Mouse (Mus musculus) liver, embryonic 14.5 days (tissue): Measurements from ENCODE around the gene Serpinb1b. TPM values are rescaled to one million over a fixed set of nuclear protein-coding genes. Genes with fewer than 3 reads are reported as not detected.

Experiments used
- ATAC-seq: fragments of 200-750 bp; cut with Nextera tagmentation; 2 replicates; pipeline ENCODE4 v1.8.0; 2017; ENCODE audit warnings: moderate number of reproducible peaks, mild to moderate bottlenecking, moderate library complexity; ENCODE audit not compliant: insufficient read depth
- DNase-seq, 3 experiments: peaks; one replicate each; pipeline ENCODE4 v3.0.0-alpha.2; 2012 to 2013; ENCODE audit warnings: low read depth in 3 of 3, low spot score in 3 of 3
- H3K27ac ChIP-seq: fragments of 300-500 bp; sonication (generic); 2 replicates; pipeline ENCODE4 v1.5.1; 2014; ENCODE audit warnings: moderate library complexity, mild to moderate bottlenecking, control low read depth, inconsistent platforms
- H3K27me3 ChIP-seq: fragments of 300-500 bp; sonication (generic); 2 replicates; pipeline ENCODE4 v1.6.1; 2014; ENCODE audit warnings: mild to moderate bottlenecking, low read length, moderate library complexity; ENCODE audit not compliant: control insufficient read depth, insufficient read depth
- H3K36me3 ChIP-seq: fragments of 300-500 bp; sonication (generic); replicated peaks from 2 replicates; pipeline ENCODE4 v1.6.1; 2014; ENCODE audit warnings: low read depth; ENCODE audit not compliant: control insufficient read depth, insufficient read depth
- H3K4me1 ChIP-seq, 2 experiments: fragments of 200-500 bp in 1 of 2; fragments of 300-500 bp in 1 of 2; sonication (generic) in 1 of 2; replicated peaks; 2 replicates each; pipeline ENCODE4 v1.6.1; 2012 to 2014; ENCODE audit warnings: antibody characterized with exemption in 1 of 2, inconsistent platforms in 1 of 2, low read length in 1 of 2; ENCODE audit not compliant: control insufficient read depth in 2 of 2, insufficient read depth in 2 of 2
- H3K4me2 ChIP-seq: fragments of 300-500 bp; sonication (generic); 2 replicates; pipeline ENCODE4 v1.6.1; 2014; ENCODE audit warnings: low read depth, mild to moderate bottlenecking, control low read depth, moderate library complexity
- H3K4me3 ChIP-seq, 2 experiments: fragments of 200-500 bp in 1 of 2; fragments of 300-500 bp in 1 of 2; sonication (generic) in 1 of 2; 2 replicates each; pipeline ENCODE4 v1.5.1; 2012 to 2014; ENCODE audit warnings: low read depth in 2 of 2, low read length in 2 of 2, mild to moderate bottlenecking in 2 of 2, control low read depth in 1 of 2, inconsistent platforms in 1 of 2, moderate library complexity in 1 of 2; ENCODE audit not compliant: insufficient read depth in 1 of 2
- H3K9ac ChIP-seq: fragments of 300-500 bp; sonication (generic); replicated peaks from 2 replicates; pipeline ENCODE4 v1.6.1; 2014; ENCODE audit warnings: mild to moderate bottlenecking, control low read depth, moderate library complexity
- H3K9me3 ChIP-seq: fragments of 300-500 bp; sonication (generic); 2 replicates; pipeline ENCODE4 v1.6.1; 2016; ENCODE audit warnings: low read length, mixed read lengths; ENCODE audit not compliant: control insufficient read depth
- CTCF ChIP-seq: IDR thresholded peaks from 2 replicates; pipeline ENCODE4 v1.5.1; 2016; ENCODE audit warnings: antibody characterized with exemption, low read depth, control low read depth
- EP300 ChIP-seq: IDR thresholded peaks from 2 replicates; pipeline ENCODE4 v1.6.1; 2016; ENCODE audit warnings: antibody characterized with exemption, low read depth
- WGBS: fragments of 180-500 bp; shearing (Covaris S2); extraction: QIAGEN DNeasy Blood & Tissue Kit; methylation state at CpG from one replicate; pipeline ENCODE4 v1.1.7; 2014; ENCODE audit not compliant: insufficient replicate concordance; 5-methylcytosine and 5-hydroxymethylcytosine counted together
- polyA plus RNA-seq, 2 experiments: library from polyadenylated mRNA; depleted of rRNA in 1 of 2; stranded (reverse) in 1 of 2; unstranded in 1 of 2; fragments of >200 nt; fragmentation: Nextera tagmentation in 1 of 2; extraction: Ambion mirVana in 1 of 2; gene quantifications; 2 replicates each; pipeline versions ENCODE4 v1.2.1 to v1.2.3; 2012 to 2014

The Serpinb1b gene
- polyA plus RNA-seq, 2 experiments: not detected

DNA sequence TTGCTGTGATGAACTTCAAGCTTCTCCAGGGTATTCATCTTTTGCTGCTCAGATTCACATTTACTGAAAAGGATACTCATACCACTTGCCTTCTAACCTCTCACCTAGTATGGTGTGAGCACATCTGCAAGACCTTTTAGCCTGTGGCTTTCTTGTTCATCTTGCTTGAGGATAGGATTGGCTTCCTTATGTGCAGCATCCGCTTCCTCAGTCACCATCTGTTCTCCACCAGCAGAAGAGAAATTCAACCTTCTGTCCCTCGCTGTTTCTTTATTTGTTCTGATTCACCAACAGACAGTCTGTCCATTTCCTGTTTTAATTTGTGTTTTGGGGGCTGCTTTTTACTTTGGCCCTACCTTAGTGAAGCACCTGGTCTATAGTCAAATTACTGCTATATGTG is 59.3 kb downstream of the Serpinb1b start:
- H3K36me3 ChIP-seq: no peaks in the 10 kb centered on the region
- DNase-seq (no peak), ATAC-seq (no peak)
- H3K4me3 ChIP-seq: no peak overlapping the region
- H3K9ac ChIP-seq: no peak overlapping the region
- no peak overlapping the region for H3K4me2 ChIP-seq
- no peaks in the 10 kb centered on the region for H3K27me3 ChIP-seq
- WGBS: 66% methylated on average over 2 of the region's 2 CpGs
- H3K9me3 ChIP-seq: no peaks in the 10 kb centered on the region
- H3K4me1 ChIP-seq: no peaks in the 10 kb centered on the region
- no peak overlapping the region for H3K27ac ChIP-seq
- TF ChIP-seq EP300 (no peak), CTCF (no peak)

DNA sequence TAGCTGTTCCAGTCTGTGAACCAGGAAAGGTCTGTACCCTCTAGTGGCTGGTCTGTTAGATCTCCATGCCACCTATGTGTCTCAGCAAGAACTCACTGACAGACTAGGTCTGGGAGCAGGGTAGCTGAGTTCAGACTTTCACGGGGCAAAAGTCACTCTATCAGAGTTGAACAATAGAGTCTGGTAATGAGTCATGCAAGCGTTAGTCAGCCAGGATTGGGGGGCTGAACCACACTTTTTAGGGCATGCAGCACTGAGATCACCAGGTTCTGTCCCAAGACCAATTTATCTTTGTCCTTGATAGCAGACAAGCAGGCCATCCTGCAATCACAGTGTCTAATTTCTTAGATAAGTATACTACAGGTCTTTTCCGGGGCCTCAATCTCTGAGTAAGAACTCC is 63.1 kb downstream of the Serpinb1b start:
- DNase-seq (no peak), ATAC-seq (no peak)
- Histone ChIP-seq H3K9ac (no peak overlapping the region), H3K9me3 (no peaks in the 10 kb centered on the region), H3K4me2 (no peak overlapping the region), H3K4me1 (no peaks in the 10 kb centered on the region), H3K36me3 (no peaks in the 10 kb centered on the region), H3K27me3 (no peaks in the 10 kb centered on the region), H3K4me3 (no peak overlapping the region), H3K27ac (no peak overlapping the region)
- TF ChIP-seq EP300 (no peak), CTCF (no peak)
- WGBS: 46% methylated on average over 3 of the region's 3 CpGs

Other genes with a start within 250 kb of the Serpinb1b start
- 3.9 and 8.0 TPM in 2 replicates for gene Serpinb1a, start 227.4 kb upstream of the Serpinb1b start, polyA plus RNA-seq (2012; rRNA removed)
- 21.2 and 32.4 TPM in 2 replicates for gene Serpinb1a, start 227.4 kb upstream of the Serpinb1b start, polyA plus RNA-seq (2014; fragmentation: Nextera tagmentation; extraction: Ambion mirVana)
- gene Serpinb1c, start 180.4 kb upstream of the Serpinb1b start, polyA plus RNA-seq (2012; rRNA removed): 0.04 TPM in 1 of 2 replicates, not detected in the other
- not detected in 2 replicates for gene Serpinb1c, start 180.4 kb upstream of the Serpinb1b start, polyA plus RNA-seq (2014; fragmentation: Nextera tagmentation; extraction: Ambion mirVana)
- 2.2 and 4.2 TPM in 2 replicates for gene Serpinb6b, start 113.4 kb upstream of the Serpinb1b start, polyA plus RNA-seq (2012; rRNA removed)
- 5.3 and 5.5 TPM in 2 replicates for gene Serpinb6b, start 113.4 kb upstream of the Serpinb1b start, polyA plus RNA-seq (2014; fragmentation: Nextera tagmentation; extraction: Ambion mirVana)
- 0.77 and 1.0 TPM in 2 replicates for gene Serpinb9, start 75.3 kb upstream of the Serpinb1b start, polyA plus RNA-seq (2012; rRNA removed)
- 2.5 and 2.7 TPM in 2 replicates for gene Serpinb9, start 75.3 kb upstream of the Serpinb1b start, polyA plus RNA-seq (2014; fragmentation: Nextera tagmentation; extraction: Ambion mirVana)
- gene Serpinb9b, start 51.2 kb upstream of the Serpinb1b start, polyA plus RNA-seq (2012; rRNA removed): 0.02 and 0.04 TPM in 2 replicates
- gene Serpinb9b, start 51.2 kb upstream of the Serpinb1b start, polyA plus RNA-seq (2014; fragmentation: Nextera tagmentation; extraction: Ambion mirVana): not detected in 2 replicates
- gene Serpinb9c, start 81.2 kb downstream of the Serpinb1b start, polyA plus RNA-seq (2012; rRNA removed): not detected in 2 replicates
- not detected in 2 replicates for gene Serpinb9c, start 81.2 kb downstream of the Serpinb1b start, polyA plus RNA-seq (2014; fragmentation: Nextera tagmentation; extraction: Ambion mirVana)
- gene Serpinb9d, start 114.4 kb downstream of the Serpinb1b start, polyA plus RNA-seq (2012; rRNA removed): not detected in 2 replicates
- not detected in 2 replicates for gene Serpinb9d, start 114.4 kb downstream of the Serpinb1b start, polyA plus RNA-seq (2014; fragmentation: Nextera tagmentation; extraction: Ambion mirVana)
- gene Serpinb9e, start 171.0 kb downstream of the Serpinb1b start, polyA plus RNA-seq (2012; rRNA removed): not detected in 2 replicates
- not detected in 2 replicates for gene Serpinb9e, start 171.0 kb downstream of the Serpinb1b start, polyA plus RNA-seq (2014; fragmentation: Nextera tagmentation; extraction: Ambion mirVana)
- gene Serpinb9f, start 245.5 kb downstream of the Serpinb1b start, polyA plus RNA-seq (2012; rRNA removed): not detected in 2 replicates
- gene Serpinb9f, start 245.5 kb downstream of the Serpinb1b start, polyA plus RNA-seq (2014; fragmentation: Nextera tagmentation; extraction: Ambion mirVana): not detected in 2 replicates